Mouse (Mus musculus): Measurements from ENCODE around the gene Mrpl2. TPM values are rescaled to one million over a fixed set of nuclear protein-coding genes. Genes with fewer than 3 reads are reported as not detected.
A peak's percentile ranks its signal among the peaks of the same experiment; 100 is the strongest.

The Mrpl2 gene
- polyA plus RNA-seq, 1 experiment from 2014 or later, result 70.1 TPM

- peak; percentile 23 for ATAC-seq (ENCODE audit: low read depth)
- Histone ChIP-seq H3K4me2 (peak overlapping the region; percentile 82), H3K9me3 (no peaks in the 10 kb centered on the region), H3K9ac (peak overlapping the region; percentile 99), H3K27ac (replicated peaks) (peak overlapping the region; percentile 93), H3K27me3 (no peaks in the 10 kb centered on the region), H3K4me3 (peak overlapping the region; percentile 98), H3K36me3 (peaks cover 30% of the 10 kb centered on the region), H3K4me1 (replicated peaks) (peaks cover 66% of the 10 kb centered on the region)
- WGBS, result under 1% methylated on average over 13 of the region's 13 CpGs
Observed at GRCm38 (mm10) chr17:46628471-46628790, 17.6 kb upstream of the Mrpl2 start.

GRCm38 (mm10) chr17:46628791-46629684 is 17.0 kb upstream of the Mrpl2 start, which contains the start of gene Ptk7:
Ptk7 (minus strand) TSS chr17:46629504.
- ATAC-seq (ENCODE audit: low read depth), result peak; percentile 79
- H3K27ac ChIP-seq (replicated peaks), result peak within 1 kb of the TSS; percentile 93
- peak within 1 kb of the TSS; percentile 99 for H3K9ac ChIP-seq
- H3K27me3 ChIP-seq, result no peaks in the 10 kb centered on the region
- no peaks in the 10 kb centered on the region for H3K9me3 ChIP-seq
- H3K4me1 ChIP-seq (replicated peaks), result peaks cover 60% of the 10 kb centered on the region
- under 1% methylated on average over 82 of the region's 90 CpGs for WGBS
- H3K4me2 ChIP-seq, result peak within 1 kb of the TSS; percentile 82
- H3K4me3 ChIP-seq, result peak within 1 kb of the TSS; percentile 98
- peaks cover 36% of the 10 kb centered on the region for H3K36me3 ChIP-seq

- Histone ChIP-seq H3K27me3 (no peaks in the 10 kb centered on the region), H3K4me2 (peak overlapping the region; percentile 82), H3K27ac (replicated peaks) (peak overlapping the region; percentile 93), H3K9me3 (no peaks in the 10 kb centered on the region), H3K4me1 (replicated peaks) (peaks cover 52% of the 10 kb centered on the region), H3K36me3 (peaks cover 42% of the 10 kb centered on the region), H3K4me3 (peak overlapping the region; percentile 98), H3K9ac (peak overlapping the region; percentile 99)
- 7% methylated on average over 12 of the region's 12 CpGs for WGBS
- ATAC-seq (ENCODE audit: low read depth), result peak; percentile 56
Observed at GRCm38 (mm10) chr17:46629685-46630441, 16.2 kb upstream of the Mrpl2 start.

GRCm38 (mm10) chr17:46636831-46637523 is 9.1 kb upstream of the Mrpl2 start:
- H3K4me3 ChIP-seq, result no peak overlapping the region
- ATAC-seq (ENCODE audit: low read depth), result no peak; the same call in 1 of the 2 replicates
- peaks cover 76% of the 10 kb centered on the region for H3K36me3 ChIP-seq
- H3K27ac ChIP-seq (replicated peaks), result 0 out of 2 replicates have a peak overlapping the region, but pooled peaks have one; percentile 24
- H3K9me3 ChIP-seq, result no peaks in the 10 kb centered on the region
- WGBS, result 14% methylated on average over 15 of the region's 15 CpGs
- H3K9ac ChIP-seq, result peak overlapping the region; percentile 42
- peak overlapping the region; percentile 39 for H3K4me2 ChIP-seq
- no peaks in the 10 kb centered on the region for H3K27me3 ChIP-seq
- H3K4me1 ChIP-seq (replicated peaks), result peaks cover 5% of the 10 kb centered on the region

- Histone ChIP-seq H3K9ac (no peak overlapping the region), H3K9me3 (no peaks in the 10 kb centered on the region), H3K36me3 (peaks cover 68% of the 10 kb centered on the region), H3K4me3 (no peak overlapping the region), H3K4me1 (replicated peaks) (peaks cover 16% of the 10 kb centered on the region), H3K27me3 (no peaks in the 10 kb centered on the region), H3K4me2 (no peak overlapping the region), H3K27ac (replicated peaks) (no peak overlapping the region)
- no peak for ATAC-seq (ENCODE audit: low read depth)
- 78% methylated on average over 9 of the region's 9 CpGs for WGBS
Observed at GRCm38 (mm10) chr17:46639929-46640328, 6.1 kb upstream of the Mrpl2 start.

- no peak overlapping the region for H3K4me2 ChIP-seq
- H3K36me3 ChIP-seq, result peaks cover 53% of the 10 kb centered on the region
- 93% methylated on average over 17 of the region's 17 CpGs for WGBS
- ATAC-seq (ENCODE audit: low read depth), result no peak
- peaks cover 22% of the 10 kb centered on the region for H3K4me1 ChIP-seq (replicated peaks)
- no peaks in the 10 kb centered on the region for H3K27me3 ChIP-seq
- H3K9me3 ChIP-seq, result no peaks in the 10 kb centered on the region
- no peak overlapping the region for H3K9ac ChIP-seq
- no peak overlapping the region for H3K27ac ChIP-seq (replicated peaks)
- H3K4me3 ChIP-seq, result no peak overlapping the region
Observed at GRCm38 (mm10) chr17:46642060-46642459, 4.0 kb upstream of the Mrpl2 start.

GRCm38 (mm10) chr17:46644152-46644805 is 1.8 kb upstream of the Mrpl2 start:
- Histone ChIP-seq H3K9ac (peak overlapping the region; percentile 89), H3K27me3 (no peaks in the 10 kb centered on the region), H3K27ac (replicated peaks) (no peak overlapping the region), H3K9me3 (no peaks in the 10 kb centered on the region), H3K4me2 (peak overlapping the region; percentile 92), H3K4me3 (peak overlapping the region; percentile 82), H3K36me3 (peaks cover 46% of the 10 kb centered on the region), H3K4me1 (replicated peaks) (peaks cover 27% of the 10 kb centered on the region)
- 89% methylated on average over 12 of the region's 12 CpGs for WGBS
- no peak for ATAC-seq (ENCODE audit: low read depth)

- WGBS, result 19% methylated on average over 11 of the region's 11 CpGs
- peak overlapping the region; percentile 89 for H3K9ac ChIP-seq
- H3K4me3 ChIP-seq, result peak overlapping the region; percentile 82
- no peaks in the 10 kb centered on the region for H3K27me3 ChIP-seq
- H3K4me1 ChIP-seq (replicated peaks), result peaks cover 34% of the 10 kb centered on the region
- peak overlapping the region; percentile 61 for H3K27ac ChIP-seq (replicated peaks)
- no peaks in the 10 kb centered on the region for H3K9me3 ChIP-seq
- H3K36me3 ChIP-seq, result peaks cover 38% of the 10 kb centered on the region
- 0 out of 2 replicates have a peak, but pooled peaks have one; percentile 2 for ATAC-seq (ENCODE audit: low read depth)
- H3K4me2 ChIP-seq, result peak overlapping the region; percentile 92
Observed at GRCm38 (mm10) chr17:46644916-46645475, 1.0 kb upstream of the Mrpl2 start.

- peak overlapping the region; percentile 77 for H3K4me2 ChIP-seq
- WGBS, result 0% methylated on average over 19 of the region's 19 CpGs
- no peaks in the 10 kb centered on the region for H3K9me3 ChIP-seq
- peak overlapping the region; percentile 82 for H3K4me3 ChIP-seq
- H3K4me1 ChIP-seq (replicated peaks), result peaks cover 41% of the 10 kb centered on the region
- ATAC-seq (ENCODE audit: low read depth), result no peak
- H3K36me3 ChIP-seq, result peaks cover 25% of the 10 kb centered on the region
- H3K27me3 ChIP-seq, result no peaks in the 10 kb centered on the region
- peak overlapping the region; percentile 91 for H3K27ac ChIP-seq (replicated peaks)
- peak overlapping the region; percentile 78 for H3K9ac ChIP-seq
Observed at GRCm38 (mm10) chr17:46646322-46646662, 263 bp downstream of the Mrpl2 start.

- Histone ChIP-seq H3K4me1 (replicated peaks) (peaks cover 51% of the 10 kb centered on the region), H3K4me2 (peak overlapping the region; percentile 77), H3K9me3 (no peaks in the 10 kb centered on the region), H3K4me3 (peak overlapping the region; percentile 82; the same call in 1 of the 2 replicates), H3K36me3 (peaks cover 17% of the 10 kb centered on the region), H3K27ac (replicated peaks) (no peak overlapping the region), H3K9ac (no peak overlapping the region; the same call in 1 of the 2 replicates), H3K27me3 (no peaks in the 10 kb centered on the region)
- 91% methylated on average over 7 of the region's 7 CpGs for WGBS
- no peak for ATAC-seq (ENCODE audit: low read depth)
Observed at GRCm38 (mm10) chr17:46647279-46647678, 1.2 kb downstream of the Mrpl2 start.

- WGBS, result 94% methylated on average over 9 of the region's 9 CpGs
- H3K9me3 ChIP-seq, result no peaks in the 10 kb centered on the region
- H3K27ac ChIP-seq (replicated peaks), result no peak overlapping the region
- ATAC-seq (ENCODE audit: low read depth), result no peak
- no peak overlapping the region; the same call in 1 of the 2 replicates for H3K4me3 ChIP-seq
- H3K9ac ChIP-seq, result no peak overlapping the region
- peaks cover 18% of the 10 kb centered on the region for H3K36me3 ChIP-seq
- H3K27me3 ChIP-seq, result no peaks in the 10 kb centered on the region
- H3K4me1 ChIP-seq (replicated peaks), result peaks cover 62% of the 10 kb centered on the region
- H3K4me2 ChIP-seq, result no peak overlapping the region
Observed at GRCm38 (mm10) chr17:46648436-46648835, 2.4 kb downstream of the Mrpl2 start.
